Mouse (Mus musculus) ES-Bruce4 (cell line): ENCODE measurements around the gene Mn1. TPM values are rescaled to one million over a fixed set of nuclear protein-coding genes. Genes with fewer than 3 reads are reported as not detected.

ENCODE experiments used
- H3K27ac ChIP-seq: 2 replicates; pipeline ENCODE4 v1.5.1; 2012; ENCODE audit warnings: low read length, inconsistent platforms; ENCODE audit not compliant: insufficient read depth
- H3K27me3 ChIP-seq: 2 replicates; pipeline ENCODE4 v1.6.1; 2012; ENCODE audit warnings: mild to moderate bottlenecking, low read length, inconsistent platforms; ENCODE audit not compliant: control insufficient read depth, poor library complexity, insufficient read depth, severe bottlenecking
- H3K36me3 ChIP-seq: 2 replicates; pipeline ENCODE4 v1.6.1; 2012; ENCODE audit warnings: inconsistent platforms, mild to moderate bottlenecking, low read length, moderate library complexity; ENCODE audit not compliant: control insufficient read depth, poor library complexity, insufficient read depth, severe bottlenecking
- H3K4me1 ChIP-seq: one replicate; pipeline ENCODE4 v1.8.1; 2011; ENCODE audit warnings: low read length; ENCODE audit not compliant: control insufficient read depth, insufficient read depth
- H3K4me3 ChIP-seq: 2 replicates; pipeline ENCODE4 v1.5.1; 2011; ENCODE audit warnings: low read depth, mild to moderate bottlenecking, low read length
- H3K9ac ChIP-seq: 2 replicates; pipeline ENCODE4 v1.6.1; 2012; ENCODE audit warnings: low read depth, mild to moderate bottlenecking, inconsistent platforms; ENCODE audit not compliant: poor library complexity, severe bottlenecking
- H3K9me3 ChIP-seq: replicated peaks from 2 replicates; pipeline ENCODE4 v1.6.1; 2012; ENCODE audit warnings: mild to moderate bottlenecking, low read length, inconsistent platforms; ENCODE audit not compliant: control insufficient read depth, poor library complexity, insufficient read depth, severe bottlenecking
- CTCF ChIP-seq: IDR thresholded peaks from one replicate; pipeline ENCODE4 v1.8.1; 2011; ENCODE audit warnings: low read depth, low read length
- EP300 ChIP-seq: IDR thresholded peaks from 2 replicates; pipeline ENCODE4 v1.6.1; 2011; ENCODE audit warnings: low read depth, low read length; ENCODE audit not compliant: insufficient read depth
- POLR2A ChIP-seq: IDR thresholded peaks from one replicate; pipeline ENCODE4 v1.8.1; 2011; ENCODE audit warnings: low read length; ENCODE audit not compliant: insufficient read depth
- polyA plus RNA-seq: library from polyadenylated mRNA; stranded (reverse); fragments of >200 nt; gene quantifications from 2 replicates; pipeline ENCODE4 v1.2.4, GENCODE M21; 2011; ENCODE audit warnings: low read depth; ENCODE audit not compliant: missing spikeins, insufficient read depth, insufficient read length

Gene Mn1
- polyA plus RNA-seq, 1 experiment: 1.9 TPM

DNA sequence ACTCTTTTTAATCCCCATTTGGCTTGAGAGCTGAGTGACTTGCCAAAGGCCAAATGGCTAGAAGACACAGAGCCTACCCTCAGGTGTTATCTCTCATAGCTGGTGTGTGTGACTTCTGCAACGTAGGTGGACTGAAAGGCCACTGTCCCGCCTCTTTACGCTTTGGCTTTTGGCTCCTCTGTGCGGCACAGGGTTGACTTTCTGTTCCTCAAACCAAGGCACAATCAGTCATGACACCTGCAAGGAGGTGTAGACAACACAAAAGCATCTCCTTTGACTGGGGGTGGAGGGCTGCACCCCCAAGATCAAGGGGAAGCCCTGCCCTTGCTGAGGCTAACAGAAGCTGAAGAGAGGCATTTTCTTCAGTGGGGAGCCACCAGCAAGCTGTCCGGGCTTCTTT, 50.5 kb downstream of the Mn1 start:
- TF ChIP-seq EP300: no peak
- TF ChIP-seq CTCF: no peak
- TF ChIP-seq POLR2A: no peak
- no peak overlapping the region for H3K27ac ChIP-seq
- H3K9me3 ChIP-seq: no peaks in the 10 kb centered on the region
- no peaks in the 10 kb centered on the region for H3K27me3 ChIP-seq
- H3K9ac ChIP-seq: no peak overlapping the region
- H3K4me3 ChIP-seq: no peak overlapping the region
- no peaks in the 10 kb centered on the region for H3K36me3 ChIP-seq
- no peaks in the 10 kb centered on the region for H3K4me1 ChIP-seq

- Histone ChIP-seq H3K27ac (no peak overlapping the region), H3K36me3 (no peaks in the 10 kb centered on the region), H3K9ac (no peak overlapping the region), H3K4me1 (no peaks in the 10 kb centered on the region), H3K9me3 (no peaks in the 10 kb centered on the region), H3K4me3 (no peak overlapping the region), H3K27me3 (no peaks in the 10 kb centered on the region)
- TF ChIP-seq CTCF (no peak), POLR2A (no peak), EP300 (no peak)
Measured at GRCm38 (mm10) chr5:111469195-111469882, 52.2 kb downstream of the Mn1 start.

- H3K9ac ChIP-seq: no peak overlapping the region
- no peaks in the 10 kb centered on the region for H3K4me1 ChIP-seq
- H3K36me3 ChIP-seq: no peaks in the 10 kb centered on the region
- no peaks in the 10 kb centered on the region for H3K27me3 ChIP-seq
- no peaks in the 10 kb centered on the region for H3K9me3 ChIP-seq
- H3K4me3 ChIP-seq: no peak overlapping the region
- TF ChIP-seq CTCF (no peak), POLR2A (no peak), EP300 (no peak)
- no peak overlapping the region for H3K27ac ChIP-seq
Measured at GRCm38 (mm10) chr5:111470875-111471274, 53.7 kb downstream of the Mn1 start.

DNA sequence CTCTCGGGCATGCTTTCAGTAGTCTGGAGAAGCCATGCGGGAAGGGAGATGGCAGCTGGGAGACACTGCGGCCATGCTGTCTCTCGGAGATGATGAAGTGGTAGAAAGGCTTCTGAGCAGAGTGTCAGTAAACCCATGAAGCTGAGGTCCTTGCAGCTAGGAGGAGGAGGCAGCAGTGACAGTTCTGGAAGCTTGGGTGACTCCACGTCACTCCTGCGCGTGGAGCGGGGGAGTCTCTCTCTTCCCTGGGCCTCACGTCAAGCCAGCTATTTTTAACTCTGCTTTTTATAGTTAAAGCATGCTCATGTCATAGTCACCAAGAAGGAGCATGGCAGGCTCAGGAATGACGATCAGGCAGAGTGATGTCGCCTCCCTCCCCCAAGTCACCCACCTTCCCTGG, 56.3 kb downstream of the Mn1 start:
- H3K4me1 ChIP-seq: no peaks in the 10 kb centered on the region
- H3K9ac ChIP-seq: no peak overlapping the region
- H3K4me3 ChIP-seq: no peak overlapping the region
- H3K9me3 ChIP-seq: no peaks in the 10 kb centered on the region
- no peaks in the 10 kb centered on the region for H3K27me3 ChIP-seq
- TF ChIP-seq POLR2A (no peak), EP300 (no peak), CTCF (no peak)
- H3K36me3 ChIP-seq: no peaks in the 10 kb centered on the region
- no peak overlapping the region for H3K27ac ChIP-seq

- no peaks in the 10 kb centered on the region for H3K9me3 ChIP-seq
- TF ChIP-seq POLR2A (no peak), CTCF (no peak), EP300 (no peak)
- no peaks in the 10 kb centered on the region for H3K4me1 ChIP-seq
- no peaks in the 10 kb centered on the region for H3K27me3 ChIP-seq
- H3K4me3 ChIP-seq: no peak overlapping the region
- H3K9ac ChIP-seq: no peak overlapping the region
- no peak overlapping the region for H3K27ac ChIP-seq
- no peaks in the 10 kb centered on the region for H3K36me3 ChIP-seq
Measured at GRCm38 (mm10) chr5:111475721-111476120, 58.6 kb downstream of the Mn1 start.

DNA sequence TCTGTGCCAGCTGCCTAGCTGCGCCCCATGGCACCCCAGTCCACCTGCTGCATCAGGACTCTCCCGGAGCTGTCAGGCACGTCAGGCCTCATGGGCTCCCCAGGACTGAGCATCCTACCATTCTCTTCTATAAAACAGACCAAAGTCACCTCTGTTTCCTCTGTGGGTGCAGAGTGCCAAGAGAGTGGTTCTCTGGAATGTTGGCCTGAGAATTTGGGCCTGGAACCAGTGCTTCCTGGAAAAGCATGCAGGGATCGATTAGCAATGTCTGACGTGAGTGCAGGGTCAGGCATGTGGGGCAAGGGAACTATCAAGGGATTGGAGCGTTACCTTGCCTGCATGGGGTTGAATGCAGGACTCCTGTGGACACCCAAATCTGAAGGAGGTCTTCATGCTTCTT, 59.0 kb downstream of the Mn1 start:
- Histone ChIP-seq H3K27me3 (no peaks in the 10 kb centered on the region), H3K4me3 (no peak overlapping the region), H3K9ac (no peak overlapping the region), H3K36me3 (no peaks in the 10 kb centered on the region), H3K27ac (no peak overlapping the region), H3K9me3 (no peaks in the 10 kb centered on the region), H3K4me1 (no peaks in the 10 kb centered on the region)
- TF ChIP-seq POLR2A (no peak), EP300 (no peak), CTCF (no peak)
